Mouse (Mus musculus) bone marrow, adult 2 months (tissue): Measurements from ENCODE around the gene Ccdc66. TPM values are rescaled to one million over a fixed set of nuclear protein-coding genes. Genes with fewer than 3 reads are reported as not detected.

Source experiments
- H3K27ac ChIP-seq: fragments of 200-500 bp; 2 replicates; pipeline ENCODE4 v1.5.1; 2012; ENCODE audit warnings: low read depth, mild to moderate bottlenecking, control low read depth, inconsistent platforms, low read length; ENCODE audit not compliant: control insufficient read depth, poor library complexity, insufficient read depth
- H3K4me1 ChIP-seq: fragments of 200-500 bp; 2 replicates; pipeline ENCODE4 v1.6.1; 2011; ENCODE audit warnings: low read length; ENCODE audit not compliant: control insufficient read depth, insufficient read depth
- H3K4me3 ChIP-seq: fragments of 200-500 bp; replicated peaks from 2 replicates; pipeline ENCODE3; 2011; ENCODE audit warnings: mild to moderate bottlenecking, low read depth, low read length, control low read depth; ENCODE audit not compliant: control insufficient read depth
- CTCF ChIP-seq: fragments of 200-500 bp; IDR thresholded peaks from 2 replicates; pipeline ENCODE4 v1.5.1; 2011; ENCODE audit warnings: low read length, control low read depth; ENCODE audit not compliant: control insufficient read depth, insufficient read depth
- POLR2A ChIP-seq: fragments of 200-500 bp; IDR thresholded peaks from 2 replicates; pipeline ENCODE4 v1.6.1; 2011; ENCODE audit warnings: low read depth, mild to moderate bottlenecking, control low read depth, low read length, borderline replicate concordance; ENCODE audit not compliant: control insufficient read depth
- WGBS: fragments of 180-500 bp; shearing (Covaris S2); methylation state at CpG from one replicate; pipeline ENCODE4 v1.1.7; 2018; 5-methylcytosine and 5-hydroxymethylcytosine counted together
- polyA plus RNA-seq: library from polyadenylated mRNA; stranded (reverse); fragments of >200 nt; gene quantifications from 2 replicates; pipeline ENCODE4 v1.2.4, GENCODE M21; 2011; ENCODE audit warnings: low replicate concordance; ENCODE audit not compliant: missing spikeins, insufficient read depth, insufficient read length

Ccdc66 gene
- polyA plus RNA-seq: 3.2 and 9.7 TPM in 2 replicates

GRCm38 (mm10) chr14:27507894-27508643 is at the start of gene Ccdc66:
Ccdc66 (minus strand) TSS chr14:27508460.
- Histone ChIP-seq H3K4me3 (peak within 1 kb of the TSS; percentile 89), H3K27ac (no peak within 1 kb of the TSS), H3K4me1 (no peaks in the 10 kb centered on the region)
- TF ChIP-seq CTCF (no peak), POLR2A (peak; percentile 58; the same call in 1 of the 2 replicates)
- WGBS: under 1% methylated on average over 51 of the region's 51 CpGs

DNA sequence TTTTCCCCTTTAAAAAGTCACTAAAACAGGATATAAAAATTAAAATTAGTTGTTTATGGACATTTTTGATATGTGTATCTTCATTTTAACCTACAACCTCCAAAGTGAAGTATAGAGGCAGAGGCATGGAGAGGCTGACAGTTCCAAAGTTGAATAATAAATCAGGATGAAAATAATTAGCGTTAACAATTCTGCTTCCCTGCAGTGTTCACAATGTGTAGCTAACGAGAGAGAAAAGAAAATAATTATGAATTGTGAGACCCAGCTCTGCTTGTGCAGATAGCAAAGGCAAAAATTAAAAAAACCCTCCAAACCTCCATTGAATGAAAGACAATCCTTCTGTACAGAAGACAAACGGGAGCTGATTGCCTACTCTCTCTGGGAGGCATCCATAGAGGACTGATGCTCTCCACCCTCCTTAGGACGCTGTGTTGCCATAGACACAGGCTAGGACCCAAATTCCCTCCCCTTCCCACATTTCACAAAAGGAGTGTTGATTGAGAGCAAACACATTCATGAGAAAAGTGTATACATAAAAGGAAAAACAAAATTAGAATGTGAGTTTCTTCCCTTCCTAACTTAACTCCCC is 35.7 kb upstream of the Ccdc66 start:
- Histone ChIP-seq H3K4me1 (no peaks in the 10 kb centered on the region), H3K27ac (no peak overlapping the region), H3K4me3 (no peak overlapping the region)
- no peak for TF ChIP-seq POLR2A
- no peak for TF ChIP-seq CTCF
- WGBS: 76% methylated on average over 4 of the region's 4 CpGs

DNA sequence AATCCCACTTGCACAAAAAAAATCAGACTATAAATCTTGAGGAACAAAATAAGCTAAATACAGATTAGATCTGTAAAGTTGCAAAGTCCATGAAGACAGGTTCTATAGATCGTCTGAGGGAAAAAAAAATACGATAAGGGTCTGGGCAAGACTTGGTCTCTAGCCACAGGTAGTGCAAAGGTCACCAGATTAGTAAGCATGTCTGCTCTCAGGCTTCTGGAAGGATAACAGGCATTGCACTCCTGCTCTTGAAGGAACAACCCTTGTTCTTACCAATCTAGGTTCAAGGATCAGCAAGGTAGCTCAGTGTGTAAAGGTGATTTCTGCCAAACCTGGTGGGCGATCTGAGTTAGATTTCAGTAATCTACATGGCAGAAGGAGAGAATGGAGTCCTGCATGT is 28.2 kb upstream of the Ccdc66 start:
- Histone ChIP-seq H3K4me1 (no peaks in the 10 kb centered on the region), H3K4me3 (no peak overlapping the region), H3K27ac (no peak overlapping the region)
- 80% methylated on average over 3 of the region's 3 CpGs for WGBS
- no peak for TF ChIP-seq POLR2A
- TF ChIP-seq CTCF: no peak

- H3K4me3 ChIP-seq: no peak overlapping the region
- TF ChIP-seq POLR2A: no peak
- TF ChIP-seq CTCF: no peak
- no peaks in the 10 kb centered on the region for H3K4me1 ChIP-seq
- no peak overlapping the region for H3K27ac ChIP-seq
These were observed 16.3 kb upstream of the Ccdc66 start for GRCm38 (mm10) chr14:27524541-27524940.

GRCm38 (mm10) chr14:27508644-27509301 is 513 bp upstream of the Ccdc66 start:
- TF ChIP-seq POLR2A (no peak), CTCF (no peak)
- H3K4me3 ChIP-seq: peak overlapping the region; percentile 89
- 38% methylated on average over 15 of the region's 15 CpGs for WGBS
- no peak overlapping the region for H3K27ac ChIP-seq
- H3K4me1 ChIP-seq: no peaks in the 10 kb centered on the region

DNA sequence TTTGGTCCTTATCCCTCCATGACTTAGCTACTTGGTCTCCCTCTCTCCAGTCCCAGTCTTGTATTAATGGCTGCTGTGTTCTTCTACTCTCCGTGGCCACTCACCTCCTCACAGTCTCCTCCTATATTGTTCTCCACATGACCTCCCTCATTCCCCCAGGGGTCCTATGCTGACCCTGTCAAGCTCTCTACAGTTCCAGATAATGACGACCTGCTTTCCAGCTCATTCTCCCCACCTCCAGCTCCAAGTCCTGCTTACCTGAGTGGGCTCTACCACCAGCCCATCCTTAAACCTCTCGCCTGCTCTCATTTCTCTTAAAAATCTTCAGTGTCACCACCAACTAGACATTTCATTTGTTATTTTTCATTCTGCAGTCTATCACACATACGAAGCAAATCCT is 7.2 kb downstream of the Ccdc66 start:
- WGBS: 86% methylated on average over 4 of the region's 4 CpGs
- no peak for TF ChIP-seq CTCF
- no peak for TF ChIP-seq POLR2A
- Histone ChIP-seq H3K27ac (no peak overlapping the region), H3K4me3 (no peak overlapping the region), H3K4me1 (no peaks in the 10 kb centered on the region)

DNA sequence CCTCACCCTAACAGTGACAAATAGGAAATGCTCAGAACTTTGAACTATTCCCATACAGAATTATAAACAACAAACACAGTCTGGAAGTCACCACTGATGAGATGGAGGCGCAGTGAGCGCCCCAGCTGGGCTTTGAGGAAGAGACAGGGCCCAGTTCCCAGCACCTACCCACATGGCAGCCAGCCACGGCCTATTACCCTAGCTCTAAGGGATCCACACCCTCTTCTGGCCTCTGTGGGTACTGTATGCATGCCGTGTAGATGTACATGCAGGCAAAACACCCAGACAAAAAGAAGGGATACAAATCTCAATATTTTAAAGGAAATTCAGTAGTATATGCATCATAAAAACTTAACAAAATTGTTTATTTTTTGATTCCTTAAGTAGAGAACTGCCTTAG is 14.7 kb downstream of the Ccdc66 start:
- no peak overlapping the region for H3K27ac ChIP-seq
- 89% methylated on average over 4 of the region's 4 CpGs for WGBS

GRCm38 (mm10) chr14:27491399-27491798 is 16.9 kb downstream of the Ccdc66 start:
- 91% methylated on average over 5 of the region's 5 CpGs for WGBS

More for the DNA sequence above, 14.7 kb downstream of the Ccdc66 start:
- H3K4me3 ChIP-seq: no peak overlapping the region
- no peaks in the 10 kb centered on the region for H3K4me1 ChIP-seq
- TF ChIP-seq CTCF: no peak
- no peak for TF ChIP-seq POLR2A

More at GRCm38 (mm10) chr14:27491399-27491798, 16.9 kb downstream of the Ccdc66 start:
- TF ChIP-seq CTCF (no peak), POLR2A (no peak)
- Histone ChIP-seq H3K4me3 (no peak overlapping the region), H3K4me1 (no peaks in the 10 kb centered on the region), H3K27ac (no peak overlapping the region)
